Mouse (Mus musculus): ENCODE data around the gene Dner. TPM values are rescaled to one million over a fixed set of nuclear protein-coding genes. Genes with fewer than 3 reads are reported as not detected.
A peak's percentile ranks its signal among the peaks of the same experiment; 100 is the strongest.

Gene Dner
- total RNA-seq (2021), result 100 to 1,000 TPM; 140 to 143 TPM
- long read RNA-seq, experiment 1, transcript Dner-201 (13 exons, 3,632 nt), result major isoform, 139 of 165 reads
- long read RNA-seq, experiment 1, partial matches to known transcripts, result 21 of 165 reads
- long read RNA-seq, experiment 1, other reads (novel, unspliced or antisense), result 5 of 165 reads
- long read RNA-seq, experiment 2, transcript Dner-201 (13 exons, 3,632 nt), result major isoform, 116 of 162 reads
- long read RNA-seq, experiment 2, partial matches to known transcripts, result 39 of 162 reads
- long read RNA-seq, experiment 2, other reads (novel, unspliced or antisense), result 7 of 162 reads

GRCm38 (mm10) chr1:84695517-84696411 is at the start of gene Dner:
TSS of gene Dner (minus strand) at chr1:84696221.
- peak; percentile 69 to 82 for DNase-seq (ENCODE audit: low spot score in 2 of 2)

DNA sequence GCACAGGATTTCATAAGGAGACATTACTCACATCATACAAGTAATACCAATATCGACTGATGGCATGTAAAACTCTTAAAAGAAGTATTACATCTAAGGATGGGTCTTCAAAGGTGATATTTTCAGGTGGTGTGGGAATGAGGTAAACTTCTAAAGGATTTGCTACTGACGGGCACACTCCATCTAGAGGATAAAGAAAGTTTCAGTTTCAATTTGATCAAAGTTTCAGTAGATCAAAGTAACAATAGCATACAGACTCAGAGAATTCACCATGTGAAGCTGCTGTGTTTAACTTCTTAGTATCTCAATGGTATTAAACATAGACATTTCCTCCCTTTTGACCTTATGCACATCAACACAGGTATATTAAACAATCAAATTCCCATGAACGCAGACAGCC is 46.1 kb upstream of the Dner start:
- no peak for DNase-seq (ENCODE audit: low spot score in 2 of 2)

DNA sequence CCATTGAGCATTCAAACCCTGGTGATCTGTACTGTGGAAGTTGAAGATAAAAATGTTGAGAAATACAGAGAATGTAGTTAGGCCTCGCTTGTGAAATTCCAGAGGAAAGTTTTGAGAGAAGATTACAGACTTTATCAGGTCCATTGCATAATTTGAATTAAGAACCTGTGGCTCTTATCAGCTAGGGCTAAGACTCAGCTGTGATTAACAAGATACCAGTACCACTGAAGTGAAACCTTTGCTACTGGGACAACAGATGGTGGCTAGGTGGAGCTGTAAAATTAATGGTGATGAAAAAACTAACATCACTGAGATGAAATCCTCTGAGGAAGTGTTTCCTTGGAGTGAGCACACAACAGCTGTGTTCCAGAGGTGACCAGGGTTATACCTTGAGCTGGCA is 44.1 kb upstream of the Dner start:
- DNase-seq (ENCODE audit: low spot score in 2 of 2), result no peak

GRCm38 (mm10) chr1:84737097-84737496 is 41.1 kb upstream of the Dner start:
- no peak for DNase-seq (ENCODE audit: low spot score in 2 of 2)

DNA sequence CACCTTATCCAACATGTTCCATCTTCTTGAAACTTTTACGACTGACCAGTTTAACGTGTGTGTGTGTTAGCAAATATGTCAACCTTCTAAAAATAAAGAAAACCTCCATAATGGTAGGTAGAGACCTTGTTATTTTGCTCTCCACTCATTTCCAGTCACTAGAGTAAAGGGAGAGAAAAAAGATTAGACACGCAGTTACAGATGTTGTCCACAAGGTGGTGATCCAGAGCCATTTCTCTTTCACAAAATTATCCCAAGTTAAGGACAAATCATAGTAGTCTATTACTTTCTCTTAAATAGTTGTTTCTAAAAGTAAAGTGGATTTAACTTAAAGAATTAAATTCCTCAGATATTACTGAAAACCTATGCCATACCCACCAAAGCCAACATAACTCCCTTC is 37.8 kb upstream of the Dner start:
- no peak for DNase-seq (ENCODE audit: low spot score in 2 of 2)

- no peak for DNase-seq (ENCODE audit: low spot score in 2 of 2)
Observed at GRCm38 (mm10) chr1:84731763-84732162, 35.7 kb upstream of the Dner start.

DNA sequence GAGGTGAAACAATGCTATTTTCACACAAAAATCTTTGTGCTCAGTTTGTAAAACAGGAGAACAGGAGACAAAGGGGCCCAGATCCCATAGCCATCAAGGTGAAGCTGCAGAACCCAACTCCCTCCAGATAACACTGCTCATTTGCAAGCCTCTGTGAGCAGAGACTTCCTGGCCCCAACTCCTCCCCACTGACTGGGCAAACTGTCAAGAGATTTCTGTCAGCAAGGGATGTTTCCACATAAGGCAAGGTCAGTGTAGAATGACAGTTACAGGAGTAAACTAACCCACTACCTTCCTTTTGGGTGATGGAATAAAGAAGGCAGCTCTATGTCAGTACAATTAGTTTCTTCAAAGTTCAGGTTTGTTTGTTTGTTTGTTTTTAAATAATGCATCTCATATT is 26.8 kb upstream of the Dner start:
- no peak for DNase-seq (ENCODE audit: low spot score in 2 of 2)

GRCm38 (mm10) chr1:84722371-84722770 is 26.4 kb upstream of the Dner start:
- no peak for DNase-seq (ENCODE audit: low spot score in 2 of 2)

- DNase-seq (ENCODE audit: low spot score in 2 of 2), result no peak
Observed at GRCm38 (mm10) chr1:84721942-84722341, 25.9 kb upstream of the Dner start.

- peak; percentile 65 to 71 for DNase-seq (ENCODE audit: low spot score in 2 of 2)
Observed at GRCm38 (mm10) chr1:84709810-84710785, 14.1 kb upstream of the Dner start.

DNA sequence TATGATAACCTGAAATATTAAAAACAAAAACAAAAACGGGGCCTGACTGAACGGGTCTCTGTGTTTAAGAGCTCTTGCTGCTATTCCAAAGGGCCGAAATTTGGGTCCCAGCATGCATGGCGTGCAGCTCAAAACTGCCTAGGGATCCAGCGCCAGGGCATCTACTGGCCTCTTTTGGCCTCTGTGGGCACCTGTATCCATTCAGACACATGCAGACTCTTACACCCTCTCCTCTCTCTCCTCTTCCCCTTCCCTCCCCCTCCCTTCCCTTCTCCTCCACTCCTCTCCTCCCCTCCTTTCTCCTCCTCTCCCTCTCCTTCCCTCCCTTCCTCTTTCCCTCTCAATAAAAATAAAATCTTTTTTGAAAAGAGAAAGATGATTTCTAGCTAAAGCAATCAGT is 13.4 kb upstream of the Dner start:
- DNase-seq (ENCODE audit: low spot score in 2 of 2), result no peak

- no peak for DNase-seq (ENCODE audit: low spot score in 2 of 2)
Observed at GRCm38 (mm10) chr1:84700254-84700653, 4.2 kb upstream of the Dner start.

- peak; percentile 82 to 85 for DNase-seq (ENCODE audit: low spot score in 2 of 2)
Observed at GRCm38 (mm10) chr1:84697136-84697535, 1.1 kb upstream of the Dner start.

DNA sequence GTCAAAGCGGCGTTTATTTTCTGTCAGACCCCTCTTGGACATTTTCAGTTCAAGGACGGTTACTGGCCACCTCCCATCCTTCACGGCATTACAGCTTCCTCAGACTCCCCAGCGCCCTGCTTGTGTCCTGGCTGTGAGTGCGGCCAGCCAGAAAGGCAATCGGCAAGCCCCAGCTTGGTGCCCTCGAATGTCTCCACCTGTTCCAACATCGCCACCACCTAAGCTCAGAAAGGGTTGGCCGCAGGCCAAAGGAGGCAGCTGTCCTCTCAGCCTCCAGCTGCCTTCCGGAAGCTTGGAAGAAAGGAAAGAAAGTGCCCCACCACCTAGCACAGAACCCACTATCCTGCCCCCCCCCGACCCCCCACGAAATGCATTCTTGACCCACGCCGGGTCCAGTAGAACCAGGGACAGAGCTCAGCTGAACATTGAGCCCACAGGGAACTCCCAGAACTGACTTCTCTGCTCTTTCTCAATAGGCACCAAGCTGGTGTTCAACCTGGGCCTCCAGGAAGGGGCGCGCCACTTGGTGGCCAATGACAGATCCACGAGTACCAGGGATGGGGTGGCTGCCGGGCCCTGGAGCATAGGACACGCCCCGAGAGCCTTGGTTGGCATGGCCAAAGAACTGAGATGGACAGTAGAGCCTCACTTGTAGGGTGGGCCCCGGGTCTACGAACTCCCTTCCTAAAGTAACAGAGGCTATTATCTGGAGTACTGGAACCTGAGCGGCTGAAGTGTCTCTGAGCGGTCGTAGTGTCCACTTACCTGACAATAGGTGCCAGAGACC is 1.1 kb downstream of the Dner start:
- DNase-seq (ENCODE audit: low spot score in 2 of 2), result peak; percentile 44 to 49

GRCm38 (mm10) chr1:84677910-84678309 is 18.1 kb downstream of the Dner start:
- DNase-seq (ENCODE audit: low spot score in 2 of 2), result no peak

DNA sequence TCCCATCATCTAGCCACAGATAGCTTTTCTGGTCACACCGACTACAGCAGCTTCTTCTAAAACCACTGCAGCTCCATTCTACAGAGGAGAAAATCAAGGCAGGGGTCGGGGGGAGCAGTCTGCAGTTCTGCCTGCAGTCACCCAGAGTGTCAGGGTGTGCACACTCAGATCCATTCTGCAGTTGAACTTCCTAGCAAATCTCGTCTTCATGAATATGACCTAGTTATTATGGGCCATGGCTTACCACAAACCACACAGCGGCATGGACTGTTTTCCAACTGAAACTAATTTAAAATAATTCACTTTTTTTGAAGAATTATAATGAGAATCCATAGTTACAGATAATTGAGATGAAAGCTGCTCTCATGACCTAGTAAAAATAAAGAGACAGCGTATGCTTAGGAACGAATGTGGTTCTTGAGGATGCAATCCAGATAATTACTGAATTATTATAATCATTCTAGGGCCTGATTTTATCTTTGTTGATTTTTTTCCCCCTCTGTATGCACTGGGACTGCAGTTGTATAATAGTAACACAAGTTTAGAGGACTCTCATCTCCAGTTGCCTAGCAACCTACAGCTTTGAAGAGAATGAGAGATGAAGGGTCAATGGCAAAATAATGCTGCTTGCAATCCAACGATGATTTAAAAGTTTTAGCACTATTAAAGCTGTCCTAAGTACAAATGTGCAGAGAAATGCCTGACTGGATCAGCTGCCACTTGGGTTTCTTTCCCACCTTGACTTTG is 27.7 kb downstream of the Dner start:
- no peak for DNase-seq (ENCODE audit: low spot score in 2 of 2)

- no peak for DNase-seq (ENCODE audit: low spot score in 2 of 2)
Observed at GRCm38 (mm10) chr1:84667660-84668059, 28.4 kb downstream of the Dner start.

DNA sequence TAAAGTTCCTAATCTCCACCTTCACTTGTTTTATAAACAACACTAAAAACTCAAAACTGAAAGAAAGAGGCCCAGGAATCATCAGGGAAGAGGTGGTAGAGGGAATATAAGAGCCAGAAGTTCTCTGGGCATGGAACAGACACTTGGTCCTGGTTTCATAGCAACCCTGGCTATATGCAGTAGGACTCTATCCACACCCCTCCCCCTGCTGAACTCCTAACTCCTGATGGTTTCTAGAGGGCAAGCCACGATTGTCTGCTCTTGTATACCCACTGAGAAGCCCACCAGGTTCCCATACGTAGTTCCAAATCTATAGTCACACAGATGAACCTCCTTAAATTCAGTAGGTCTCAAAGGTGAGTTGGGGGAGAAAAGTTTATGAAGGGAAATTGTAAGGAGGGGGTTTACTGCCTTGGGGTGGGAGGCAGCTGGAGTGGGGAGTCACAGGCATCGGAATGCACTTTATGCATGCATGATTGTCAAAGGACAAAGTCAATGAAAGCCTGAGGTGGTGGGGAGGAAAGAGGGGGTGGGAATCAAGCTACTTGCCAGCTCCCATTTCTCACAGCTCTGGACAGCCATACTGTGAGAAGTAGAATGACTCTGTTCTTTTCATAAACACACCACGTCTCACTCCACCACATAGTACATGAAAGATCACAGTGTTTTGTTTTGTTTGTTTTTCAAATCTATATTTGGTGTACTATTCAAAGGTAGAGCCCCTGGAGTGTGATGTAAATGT is 31.5 kb downstream of the Dner start:
- DNase-seq (ENCODE audit: low spot score in 2 of 2), result no peak

DNA sequence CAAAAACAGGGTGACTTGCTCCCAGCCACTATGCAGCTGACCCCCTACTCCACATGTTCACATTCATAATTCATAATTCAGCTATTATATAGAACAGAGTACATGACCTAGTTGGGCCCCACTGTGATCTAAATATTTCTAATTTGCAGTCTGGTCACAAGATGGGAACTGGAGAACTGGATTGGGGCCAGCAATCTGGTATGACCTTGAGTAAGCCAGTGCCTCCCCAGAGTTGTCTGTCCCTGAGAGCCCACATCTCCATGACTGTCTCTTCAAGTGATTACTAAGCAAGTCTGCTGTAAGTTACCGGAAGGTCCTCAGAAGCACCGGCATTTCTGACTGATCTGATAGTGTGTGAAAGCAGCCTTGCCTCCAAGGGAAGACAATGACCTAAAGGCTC is 49.2 kb downstream of the Dner start:
- DNase-seq (ENCODE audit: low spot score in 2 of 2), result no peak

All from left cerebral cortex, adult 18-20 months (tissue).